Mouse (Mus musculus) midbrain, embryonic 10.5 days (tissue): ENCODE measurements at regions not wholly inside any gene's neighbourhood (a gene's known extent, or its start where the extent isn't known, plus 50 kb on each side); places are given as distances from the start of the nearest gene placed in this dataset.

ENCODE experiments used
- DNase-seq: peaks from one replicate; pipeline ENCODE4 v3.0.0-alpha.2; 2017; ENCODE audit warnings: low spot score
- H3K27ac ChIP-seq: fragments of 300-500 bp; sonication (generic); replicated peaks from 2 replicates; pipeline ENCODE4 v1.5.1; 2016; ENCODE audit warnings: mild to moderate bottlenecking
- H3K27me3 ChIP-seq: fragments of 300-500 bp; sonication (generic); 2 replicates; pipeline ENCODE4 v1.6.1; 2016; ENCODE audit warnings: low read depth, mild to moderate bottlenecking; ENCODE audit not compliant: poor library complexity, severe bottlenecking
- H3K36me3 ChIP-seq: fragments of 300-500 bp; sonication (generic); 2 replicates; pipeline ENCODE4 v1.6.1; 2016; ENCODE audit warnings: mild to moderate bottlenecking, moderate library complexity
- H3K4me1 ChIP-seq: fragments of 300-500 bp; sonication (generic); 2 replicates; pipeline ENCODE4 v1.6.1; 2016
- H3K4me3 ChIP-seq: fragments of 300-500 bp; sonication (generic); 2 replicates; pipeline ENCODE4 v1.5.1; 2016; ENCODE audit warnings: mild to moderate bottlenecking, moderate library complexity
- H3K9me3 ChIP-seq: fragments of 300-500 bp; sonication (generic); replicated peaks from 2 replicates; pipeline ENCODE4 v1.6.1; 2016; ENCODE audit warnings: mild to moderate bottlenecking
- WGBS: fragments of 180-500 bp; shearing (Covaris S2); methylation state at CpG from one replicate; pipeline ENCODE4 v1.1.7; 2016; 5-methylcytosine and 5-hydroxymethylcytosine counted together

DNA sequence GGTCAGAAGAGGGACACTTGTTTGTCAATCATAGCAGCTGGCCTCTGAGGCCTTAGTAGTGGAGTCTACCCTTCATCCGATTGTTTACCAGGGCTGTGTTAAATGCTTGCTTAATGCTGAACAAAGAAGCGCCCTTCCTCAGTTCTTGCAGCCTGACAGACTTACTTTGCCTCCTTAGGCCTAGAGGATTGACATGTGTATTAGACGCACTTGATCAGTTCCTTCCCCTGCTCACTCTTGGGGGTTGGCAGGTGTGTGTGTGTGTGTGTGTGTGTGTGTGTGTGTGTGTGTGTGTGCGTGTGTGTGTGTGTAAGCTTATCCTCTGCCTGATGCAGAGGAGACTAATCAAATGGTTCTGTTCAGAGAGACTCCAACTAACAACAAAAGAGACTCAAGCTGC, 91.8 kb upstream of the Dnajc19 start:
- WGBS: 50% methylated on average over 3 of the region's 4 CpGs
- Histone ChIP-seq H3K4me3 (no peak overlapping the region), H3K36me3 (no peaks in the 10 kb centered on the region), H3K4me1 (peaks cover 10% of the 10 kb centered on the region; the same call in 1 of the 2 replicates), H3K27ac (no peak overlapping the region), H3K27me3 (no peaks in the 10 kb centered on the region), H3K9me3 (no peaks in the 10 kb centered on the region)
- DNase-seq: peak; percentile 16

DNA sequence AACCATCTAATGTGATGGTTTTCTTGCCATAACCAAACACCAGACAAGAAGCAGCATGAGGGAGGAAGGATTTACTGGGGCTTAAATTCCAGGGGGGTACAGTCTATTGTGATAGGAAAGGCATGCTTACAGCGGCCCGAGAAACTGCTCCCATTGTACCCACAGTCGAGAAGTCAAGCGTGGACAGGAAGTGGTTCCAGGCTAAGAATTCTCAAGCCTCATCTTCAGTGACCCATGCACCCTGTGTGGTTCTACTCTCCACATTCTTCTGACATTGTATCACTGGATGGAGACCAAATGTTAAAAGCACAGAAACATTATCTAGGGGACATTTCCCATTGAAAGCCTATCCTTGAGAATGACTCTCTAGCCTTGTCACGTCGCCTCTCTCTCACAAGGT, 90.8 kb upstream of the Dnajc19 start:
- no peak overlapping the region for H3K4me3 ChIP-seq
- no peaks in the 10 kb centered on the region for H3K9me3 ChIP-seq
- no peak overlapping the region for H3K27ac ChIP-seq
- no peak for DNase-seq
- H3K4me1 ChIP-seq: peaks cover 10% of the 10 kb centered on the region; the same call in 1 of the 2 replicates
- 69% methylated on average over 6 of the region's 6 CpGs for WGBS
- no peaks in the 10 kb centered on the region for H3K27me3 ChIP-seq
- H3K36me3 ChIP-seq: no peaks in the 10 kb centered on the region

DNA sequence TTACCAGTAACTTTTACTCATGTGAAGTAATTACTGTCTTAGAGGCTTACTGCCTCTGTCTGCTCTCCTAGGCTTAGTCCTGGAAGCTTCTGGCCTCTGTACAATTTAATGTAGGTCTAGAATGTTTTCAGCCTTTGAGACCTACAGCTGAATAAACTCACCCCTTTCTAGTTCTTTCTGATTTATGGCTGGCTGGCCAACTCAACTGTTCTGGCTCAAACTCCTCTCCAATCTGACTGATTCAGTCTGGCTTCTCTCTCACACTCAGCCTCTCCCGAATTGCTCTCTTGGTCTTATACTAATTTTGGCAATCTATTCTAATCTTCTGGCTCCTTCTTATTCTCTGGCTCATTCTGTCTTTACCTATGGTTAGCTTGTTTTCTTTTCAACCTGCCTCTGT, 87.0 kb upstream of the Dnajc19 start:
- WGBS: 96% methylated on average over 1 of the region's 1 CpGs
- Histone ChIP-seq H3K4me3 (no peak overlapping the region), H3K27me3 (no peaks in the 10 kb centered on the region), H3K4me1 (peaks cover 12% of the 10 kb centered on the region), H3K36me3 (no peaks in the 10 kb centered on the region), H3K9me3 (no peaks in the 10 kb centered on the region), H3K27ac (no peak overlapping the region)
- DNase-seq: no peak

DNA sequence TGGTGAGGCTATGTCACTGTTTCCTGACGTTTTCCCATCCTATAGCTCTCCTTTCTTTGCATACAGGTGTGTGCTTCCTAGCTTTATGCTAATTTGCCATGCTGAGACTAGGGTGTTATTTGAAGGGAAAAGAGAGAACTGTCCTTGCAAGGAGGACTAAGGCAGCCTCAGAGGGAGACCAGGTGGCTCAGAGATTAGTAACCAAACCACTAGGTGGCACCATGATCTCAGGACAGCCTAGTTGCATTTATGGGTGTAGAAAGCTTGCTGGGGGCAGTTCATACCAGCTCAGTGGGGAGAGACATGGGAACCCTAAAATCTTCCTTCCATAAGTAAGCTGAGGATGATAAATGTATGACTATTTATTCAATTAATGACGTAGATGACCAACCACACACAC, 68.9 kb upstream of the Dnajc19 start:
- Histone ChIP-seq H3K9me3 (no peaks in the 10 kb centered on the region), H3K36me3 (no peaks in the 10 kb centered on the region), H3K27ac (no peak overlapping the region), H3K27me3 (no peaks in the 10 kb centered on the region), H3K4me1 (peaks cover 3% of the 10 kb centered on the region; the same call in 1 of the 2 replicates), H3K4me3 (no peak overlapping the region)
- WGBS: 59% methylated on average over 2 of the region's 2 CpGs
- no peak for DNase-seq

DNA sequence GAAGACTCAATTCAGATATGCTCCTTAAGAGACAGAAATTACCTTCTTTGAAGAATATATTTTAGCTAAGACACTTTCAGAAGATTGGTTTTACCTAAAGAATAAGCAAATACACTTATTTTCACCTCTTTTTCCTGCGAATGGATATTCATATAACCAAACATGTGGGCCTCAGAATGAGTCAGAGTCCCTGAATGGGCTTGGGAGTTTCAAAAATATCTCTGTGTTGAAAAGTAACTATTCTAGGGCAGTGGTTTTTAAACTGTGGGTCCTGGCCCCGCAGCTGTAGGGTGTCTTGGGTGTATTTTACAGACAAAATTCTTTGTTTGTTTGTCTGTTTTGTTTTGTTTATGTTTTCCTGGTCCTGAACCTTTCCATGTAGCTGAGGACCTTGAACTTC, 62.5 kb upstream of the Dnajc19 start:
- 76% methylated on average over 2 of the region's 2 CpGs for WGBS
- Histone ChIP-seq H3K27ac (no peak overlapping the region), H3K4me3 (no peak overlapping the region), H3K36me3 (no peaks in the 10 kb centered on the region), H3K9me3 (no peaks in the 10 kb centered on the region), H3K27me3 (no peaks in the 10 kb centered on the region), H3K4me1 (no peaks in the 10 kb centered on the region)
- DNase-seq: no peak

DNA sequence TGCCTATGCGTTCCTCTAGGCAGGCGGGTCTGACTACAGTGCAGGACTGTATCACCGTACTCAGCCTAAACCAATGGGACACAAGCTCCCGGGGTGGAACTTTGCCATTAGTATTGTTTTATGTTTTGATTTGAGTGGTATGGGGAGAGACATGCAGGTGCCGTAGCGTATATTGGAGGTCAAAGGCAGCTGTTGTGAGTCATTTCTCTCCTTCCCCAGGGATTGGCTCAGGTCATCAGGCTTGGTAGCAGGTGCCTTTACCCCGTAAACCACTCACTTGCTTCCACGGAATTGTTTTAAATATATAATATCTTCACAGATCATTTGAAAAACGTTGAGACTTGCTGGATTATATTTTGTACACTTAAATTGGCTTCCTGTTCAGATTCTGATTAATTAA, 58.1 kb upstream of the Dnajc19 start:
- Histone ChIP-seq H3K9me3 (no peaks in the 10 kb centered on the region), H3K4me3 (no peak overlapping the region), H3K27ac (no peak overlapping the region), H3K27me3 (no peaks in the 10 kb centered on the region), H3K4me1 (no peaks in the 10 kb centered on the region), H3K36me3 (no peaks in the 10 kb centered on the region)
- 87% methylated on average over 9 of the region's 9 CpGs for WGBS
- DNase-seq: no peak

DNA sequence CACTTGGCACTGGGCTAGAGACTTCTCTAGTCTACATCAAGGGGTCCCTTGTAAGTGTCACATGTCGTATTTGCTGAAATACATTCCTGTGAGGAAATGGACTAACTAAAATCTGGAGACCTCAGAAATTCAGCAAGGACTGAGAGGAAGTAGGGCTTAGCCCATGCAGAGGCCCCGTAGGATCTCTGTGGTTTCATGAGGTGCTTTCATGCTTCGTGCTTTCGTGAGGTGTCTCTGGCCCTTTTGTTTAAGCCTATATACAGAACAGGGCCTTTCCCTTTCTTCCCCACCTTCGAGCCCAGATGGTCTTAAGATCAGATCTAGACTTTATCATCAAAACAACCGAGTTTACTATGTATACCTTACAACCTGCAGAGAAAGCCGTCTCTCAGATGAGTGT, 56.9 kb upstream of the Dnajc19 start:
- Histone ChIP-seq H3K9me3 (no peaks in the 10 kb centered on the region), H3K27me3 (no peaks in the 10 kb centered on the region), H3K4me3 (no peak overlapping the region), H3K4me1 (no peaks in the 10 kb centered on the region), H3K36me3 (no peaks in the 10 kb centered on the region), H3K27ac (no peak overlapping the region)
- 87% methylated on average over 7 of the region's 7 CpGs for WGBS
- DNase-seq: no peak

DNA sequence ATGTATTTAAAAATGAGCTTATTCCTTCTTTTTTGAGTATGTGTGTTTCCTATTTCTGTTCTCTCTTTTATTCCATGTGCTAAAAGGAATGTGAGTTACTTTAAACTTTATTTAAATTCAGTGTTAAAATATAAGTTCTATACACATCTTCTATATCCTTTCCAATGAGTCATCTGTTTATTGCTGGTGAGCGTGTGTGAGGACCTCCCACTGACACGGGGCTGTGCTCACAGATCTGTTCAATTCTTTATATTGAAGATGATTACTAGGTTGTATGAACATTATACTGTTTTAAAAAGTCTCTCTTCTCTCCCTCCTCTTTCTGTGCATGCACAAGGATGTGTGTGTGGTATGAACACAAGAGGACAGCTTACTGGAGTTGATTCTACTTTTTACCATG, 55.3 kb upstream of the Dnajc19 start:
- Histone ChIP-seq H3K27me3 (no peaks in the 10 kb centered on the region), H3K27ac (no peak overlapping the region), H3K9me3 (no peaks in the 10 kb centered on the region), H3K4me1 (no peaks in the 10 kb centered on the region), H3K4me3 (no peak overlapping the region), H3K36me3 (no peaks in the 10 kb centered on the region)
- no peak for DNase-seq
- 83% methylated on average over 2 of the region's 2 CpGs for WGBS
